Mouse (Mus musculus) urinary bladder, adult 18-20 months (tissue): Measurements from ENCODE around the gene Cpt1b.

Experiments used
- DNase-seq, 2 experiments: peaks; one replicate each; pipeline ENCODE4 v3.0.0; 2022; ENCODE audit warnings: low spot score in 2 of 2, mixed read lengths in 2 of 2

The Cpt1b gene

GRCm38 (mm10) chr15:89379429-89379828 is 46.2 kb downstream of the Cpt1b start:
- no peak for DNase-seq

- no peak for DNase-seq
Observed at GRCm38 (mm10) chr15:89378831-89379401, 46.7 kb downstream of the Cpt1b start, which contains the start of gene Odf3b. Gene Odf3b, minus strand, starts transcription at chr15:89379282.

- DNase-seq = no peak
Observed at GRCm38 (mm10) chr15:89377938-89378828, 47.5 kb downstream of the Cpt1b start.

GRCm38 (mm10) chr15:89377362-89377761 is 48.3 kb downstream of the Cpt1b start:
- DNase-seq = no peak

GRCm38 (mm10) chr15:89376957-89377356 is 48.7 kb downstream of the Cpt1b start, which contains the start of gene Tymp:
Gene Tymp, minus strand, starts transcription at chr15:89377039.
- DNase-seq = no peak

GRCm38 (mm10) chr15:89376040-89376439 is 49.6 kb downstream of the Cpt1b start:
- no peak for DNase-seq

GRCm38 (mm10) chr15:89374801-89375534 is 50.7 kb downstream of the Cpt1b start:
- DNase-seq = no peak

GRCm38 (mm10) chr15:89374340-89374739 is 51.3 kb downstream of the Cpt1b start:
- no peak for DNase-seq

- peak; percentile 84 to 98 for DNase-seq
Observed at GRCm38 (mm10) chr15:89373762-89374248, 51.9 kb downstream of the Cpt1b start, which contains the start of gene Sco2. Gene Sco2, minus strand, starts transcription at chr15:89373846.

GRCm38 (mm10) chr15:89373027-89373761 is 52.5 kb downstream of the Cpt1b start:
- DNase-seq = peak; percentile 75 to 79

- DNase-seq = no peak
Observed at GRCm38 (mm10) chr15:89372536-89372935, 53.1 kb downstream of the Cpt1b start.

- no peak for DNase-seq
Observed at GRCm38 (mm10) chr15:89372068-89372467, 53.6 kb downstream of the Cpt1b start.
